Mouse (Mus musculus): Measurements from ENCODE around the gene Prdm11. TPM values are rescaled to one million over a fixed set of nuclear protein-coding genes. Genes with fewer than 3 reads are reported as not detected.

Prdm11 gene
- polyA plus RNA-seq, 1 experiment: 7.6 TPM

- H3K27ac ChIP-seq (ENCODE audit: control insufficient read depth, insufficient read depth, low read depth, low read length, poor library complexity): no peak overlapping the region
- no peak overlapping the region for H3K4me3 ChIP-seq (replicated peaks; ENCODE audit: control insufficient read depth, low read depth, low read length)
- TF ChIP-seq POLR2A (IDR thresholded peaks at IDR 0.05; ENCODE audit: borderline replicate concordance, control insufficient read depth, low read depth, low read length): no peak
- TF ChIP-seq CTCF (IDR thresholded peaks at IDR 0.05; ENCODE audit: control insufficient read depth, insufficient read depth, low read length): no peak
- 77% methylated on average over 5 of the region's 5 CpGs for WGBS
- H3K4me1 ChIP-seq (ENCODE audit: control insufficient read depth, insufficient read depth, low read length): no peaks in the 10 kb centered on the region
Observed at GRCm38 (mm10) chr2:92938063-92938462, 107.9 kb downstream of the Prdm11 start.

GRCm38 (mm10) chr2:92935483-92935882, 110.5 kb downstream of the Prdm11 start:
- Histone ChIP-seq H3K4me1 (ENCODE audit: control insufficient read depth, insufficient read depth, low read length) (no peaks in the 10 kb centered on the region), H3K27ac (ENCODE audit: control insufficient read depth, insufficient read depth, low read depth, low read length, poor library complexity) (no peak overlapping the region), H3K4me3 (replicated peaks; ENCODE audit: control insufficient read depth, low read depth, low read length) (no peak overlapping the region)
- TF ChIP-seq CTCF (IDR thresholded peaks at IDR 0.05; ENCODE audit: control insufficient read depth, insufficient read depth, low read length) (no peak), POLR2A (IDR thresholded peaks at IDR 0.05; ENCODE audit: borderline replicate concordance, control insufficient read depth, low read depth, low read length) (no peak)
- WGBS: 45% methylated on average over 3 of the region's 3 CpGs

GRCm38 (mm10) chr2:92934312-92934982, 111.5 kb downstream of the Prdm11 start:
- H3K4me1 ChIP-seq (ENCODE audit: control insufficient read depth, insufficient read depth, low read length): no peaks in the 10 kb centered on the region
- WGBS: 77% methylated on average over 10 of the region's 10 CpGs
- no peak overlapping the region for H3K27ac ChIP-seq (ENCODE audit: control insufficient read depth, insufficient read depth, low read depth, low read length, poor library complexity)
- TF ChIP-seq CTCF (IDR thresholded peaks at IDR 0.05; ENCODE audit: control insufficient read depth, insufficient read depth, low read length): no peak
- TF ChIP-seq POLR2A (IDR thresholded peaks at IDR 0.05; ENCODE audit: borderline replicate concordance, control insufficient read depth, low read depth, low read length): no peak
- H3K4me3 ChIP-seq (replicated peaks; ENCODE audit: control insufficient read depth, low read depth, low read length): no peak overlapping the region

- Histone ChIP-seq H3K4me1 (ENCODE audit: control insufficient read depth, insufficient read depth, low read length) (no peaks in the 10 kb centered on the region), H3K27ac (ENCODE audit: control insufficient read depth, insufficient read depth, low read depth, low read length, poor library complexity) (no peak overlapping the region), H3K4me3 (replicated peaks; ENCODE audit: control insufficient read depth, low read depth, low read length) (no peak overlapping the region)
- TF ChIP-seq POLR2A (IDR thresholded peaks at IDR 0.05; ENCODE audit: borderline replicate concordance, control insufficient read depth, low read depth, low read length) (no peak), CTCF (IDR thresholded peaks at IDR 0.05; ENCODE audit: control insufficient read depth, insufficient read depth, low read length) (no peak)
- WGBS: 82% methylated on average over 6 of the region's 6 CpGs
Observed at GRCm38 (mm10) chr2:92933379-92933778, 112.6 kb downstream of the Prdm11 start.

- Histone ChIP-seq H3K27ac (ENCODE audit: control insufficient read depth, insufficient read depth, low read depth, low read length, poor library complexity) (no peak overlapping the region), H3K4me3 (replicated peaks; ENCODE audit: control insufficient read depth, low read depth, low read length) (no peak overlapping the region), H3K4me1 (ENCODE audit: control insufficient read depth, insufficient read depth, low read length) (no peaks in the 10 kb centered on the region)
- WGBS: 6% methylated on average over 7 of the region's 7 CpGs
- TF ChIP-seq POLR2A (IDR thresholded peaks at IDR 0.05; ENCODE audit: borderline replicate concordance, control insufficient read depth, low read depth, low read length) (no peak), CTCF (IDR thresholded peaks at IDR 0.05; ENCODE audit: control insufficient read depth, insufficient read depth, low read length) (no peak)
Observed at GRCm38 (mm10) chr2:92931061-92931460, 114.9 kb downstream of the Prdm11 start.

GRCm38 (mm10) chr2:92929696-92930095, 116.3 kb downstream of the Prdm11 start:
- no peak overlapping the region for H3K27ac ChIP-seq (ENCODE audit: control insufficient read depth, insufficient read depth, low read depth, low read length, poor library complexity)
- WGBS: 82% methylated on average over 5 of the region's 5 CpGs
- H3K4me3 ChIP-seq (replicated peaks; ENCODE audit: control insufficient read depth, low read depth, low read length): no peak overlapping the region
- TF ChIP-seq POLR2A (IDR thresholded peaks at IDR 0.05; ENCODE audit: borderline replicate concordance, control insufficient read depth, low read depth, low read length): no peak
- no peak for TF ChIP-seq CTCF (IDR thresholded peaks at IDR 0.05; ENCODE audit: control insufficient read depth, insufficient read depth, low read length)
- H3K4me1 ChIP-seq (ENCODE audit: control insufficient read depth, insufficient read depth, low read length): no peaks in the 10 kb centered on the region

- no peak overlapping the region for H3K27ac ChIP-seq (ENCODE audit: control insufficient read depth, insufficient read depth, low read depth, low read length, poor library complexity)
- TF ChIP-seq POLR2A (IDR thresholded peaks at IDR 0.05; ENCODE audit: borderline replicate concordance, control insufficient read depth, low read depth, low read length) (no peak), CTCF (IDR thresholded peaks at IDR 0.05; ENCODE audit: control insufficient read depth, insufficient read depth, low read length) (no peak)
- H3K4me3 ChIP-seq (replicated peaks; ENCODE audit: control insufficient read depth, low read depth, low read length): no peak overlapping the region
- 67% methylated on average over 6 of the region's 6 CpGs for WGBS
- H3K4me1 ChIP-seq (ENCODE audit: control insufficient read depth, insufficient read depth, low read length): no peaks in the 10 kb centered on the region
Observed at GRCm38 (mm10) chr2:92924677-92925259, 121.2 kb downstream of the Prdm11 start.

GRCm38 (mm10) chr2:92920709-92921108, 125.3 kb downstream of the Prdm11 start:
- H3K27ac ChIP-seq (ENCODE audit: control insufficient read depth, insufficient read depth, low read depth, low read length, poor library complexity): no peak overlapping the region
- no peak overlapping the region for H3K4me3 ChIP-seq (replicated peaks; ENCODE audit: control insufficient read depth, low read depth, low read length)
- H3K4me1 ChIP-seq (ENCODE audit: control insufficient read depth, insufficient read depth, low read length): no peaks in the 10 kb centered on the region
- TF ChIP-seq CTCF (IDR thresholded peaks at IDR 0.05; ENCODE audit: control insufficient read depth, insufficient read depth, low read length): no peak
- no peak for TF ChIP-seq POLR2A (IDR thresholded peaks at IDR 0.05; ENCODE audit: borderline replicate concordance, control insufficient read depth, low read depth, low read length)
- 78% methylated on average over 4 of the region's 4 CpGs for WGBS
